8 mouse cellular contexts compared by ENCODE assay signal in the genomic region with DNA sequence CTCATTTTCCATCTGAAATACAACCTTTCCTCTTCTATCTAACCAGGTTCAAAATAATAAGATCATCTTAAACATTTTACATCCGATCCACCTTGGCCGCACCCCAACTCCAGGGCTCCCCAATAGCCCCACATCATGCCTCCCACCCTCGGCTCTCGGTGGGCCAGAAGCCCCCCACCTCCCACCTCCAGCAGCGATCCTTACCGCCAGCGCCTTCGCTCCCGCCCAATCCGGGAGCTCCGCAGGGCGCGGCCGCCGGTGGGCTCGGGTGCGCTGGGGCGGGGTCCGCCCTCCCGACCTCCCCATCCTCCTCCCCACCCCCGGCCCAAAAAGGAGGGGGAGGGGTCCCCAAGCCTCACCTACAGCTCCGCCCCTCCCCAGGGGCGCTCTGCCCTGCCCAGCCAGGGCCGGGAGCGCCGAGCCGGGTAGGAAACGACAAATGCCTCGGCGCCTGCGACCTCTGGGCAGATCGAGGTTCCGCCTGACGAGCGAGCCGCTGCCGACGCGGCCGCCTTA. TPM values are rescaled to one million over a fixed set of nuclear protein-coding genes. Genes with fewer than 3 reads are reported as not detected.
A peak's percentile ranks its signal among the peaks of the same experiment; 100 is the strongest.
DNase-seq lines count a peak whose midpoint lies in the region; ATAC-seq and TF ChIP-seq lines count a peak whose summit lies in the region.

No protein-coding gene starts in this region.

- peak overlapping the region; percentile 80 for H3K9ac ChIP-seq in limb, embryonic 12.5 days (replicated peaks)
- H3K9ac ChIP-seq in stomach, embryonic 14.5 days (replicated peaks; ENCODE audit: low read depth, low read length): peak overlapping the region; percentile 84

- no peak; the same call in 1 of the 2 replicates for TF ChIP-seq CTCF in left cerebral cortex, adult 2 months (IDR thresholded peaks at IDR 0.05)

- WGBS in limb, embryonic 12.5 days: under 1% methylated on average over 38 of the region's 40 CpGs
- under 1% methylated on average over 40 of the region's 40 CpGs for WGBS in stomach, embryonic 14.5 days

- DNase-seq in left cerebral cortex, adult 2 months (ENCODE audit: extremely low spot score in 1 of 2, low spot score in 2 of 2): no peak
- DNase-seq in left cerebral cortex, adult 9 months (ENCODE audit: low spot score in 2 of 2): no peak
- DNase-seq in WW6 (ENCODE audit: low read depth, low spot score): peak; percentile 72
- DNase-seq in thymus, postnatal 4 days: no peak
- no peak for DNase-seq in cerebellum, postnatal 4 days (ENCODE audit: low spot score in 2 of 2)

- H3K4me1 ChIP-seq in erythroblast, embryonic 14.5 days (ENCODE audit: control insufficient read depth): peaks cover 27% of the 10 kb centered on the region
- H3K4me1 ChIP-seq in limb, embryonic 12.5 days (replicated peaks): peaks cover 18% of the 10 kb centered on the region
- H3K4me1 ChIP-seq in stomach, embryonic 14.5 days (ENCODE audit: control insufficient read depth, insufficient read depth, low read length): peaks cover 6% of the 10 kb centered on the region; the same call in 1 of the 2 replicates

- peak; percentile 24 for ATAC-seq in limb, embryonic 12.5 days (ENCODE audit: insufficient number of reproducible peaks, insufficient read depth, low FRiP score, low TSS enrichment, low read depth)
- ATAC-seq in stomach, embryonic 14.5 days (ENCODE audit: insufficient number of reproducible peaks, insufficient read depth, low FRiP score, low read depth): peak; percentile 28; the same call in 1 of the 2 replicates

- peak overlapping the region; percentile 99 for H3K4me3 ChIP-seq in left cerebral cortex, adult 2 months
- peak overlapping the region; percentile 86 for H3K4me3 ChIP-seq in erythroblast, embryonic 14.5 days (replicated peaks)
- H3K4me3 ChIP-seq in limb, embryonic 12.5 days (replicated peaks): peak overlapping the region; percentile 88
- peak overlapping the region; percentile 88 for H3K4me3 ChIP-seq in stomach, embryonic 14.5 days (ENCODE audit: low read depth, low read length)

- peak overlapping the region; percentile 64 for H3K4me2 ChIP-seq in limb, embryonic 12.5 days
- H3K4me2 ChIP-seq in stomach, embryonic 14.5 days (replicated peaks; ENCODE audit: low read depth, low read length): peak overlapping the region; percentile 67

- intact Hi-C loops in left cerebral cortex, adult 2 months (cut with DNase I): loop anchor here (1.0 to 5.0 kb wide), 5 partner anchors 17 to 360 kb away; a partner anchor contains a TSS

- H3K9me3 ChIP-seq in erythroblast, embryonic 14.5 days (ENCODE audit: control insufficient read depth, low read length): no peaks in the 10 kb centered on the region
- no peaks in the 10 kb centered on the region for H3K9me3 ChIP-seq in limb, embryonic 12.5 days
- H3K9me3 ChIP-seq in stomach, embryonic 14.5 days (ENCODE audit: control insufficient read depth, low read depth, low read length): no peaks in the 10 kb centered on the region

- no peaks in the 10 kb centered on the region for H3K36me3 ChIP-seq in erythroblast, embryonic 14.5 days (ENCODE audit: control insufficient read depth)
- H3K36me3 ChIP-seq in limb, embryonic 12.5 days: no peaks in the 10 kb centered on the region
- H3K36me3 ChIP-seq in stomach, embryonic 14.5 days (ENCODE audit: control insufficient read depth, insufficient read depth, low read length): no peaks in the 10 kb centered on the region

- H3K27me3 ChIP-seq in erythroblast, embryonic 14.5 days (ENCODE audit: control insufficient read depth): no peaks in the 10 kb centered on the region
- H3K27me3 ChIP-seq in limb, embryonic 12.5 days: no peaks in the 10 kb centered on the region
- H3K27me3 ChIP-seq in stomach, embryonic 14.5 days (ENCODE audit: control insufficient read depth, insufficient read depth, low read length): no peaks in the 10 kb centered on the region

- H3K27ac ChIP-seq in left cerebral cortex, adult 2 months: peak overlapping the region; percentile 96
- peak overlapping the region; percentile 97 for H3K27ac ChIP-seq in limb, embryonic 12.5 days
- H3K27ac ChIP-seq in stomach, embryonic 14.5 days (ENCODE audit: low read length): peak overlapping the region; percentile 77

RNA-seq across cellular contexts. Expression of a gene that starts 0.4 kb away (rescaled TPM):
- 10 to 100 TPM; 47.4 to 49.2 TPM for total RNA-seq in left cerebral cortex, adult 2 months (2021)
- 0.15 and 0.17 TPM in 2 replicates for polyA plus RNA-seq in erythroblast, embryonic 14.5 days (2012)
- polyA plus RNA-seq in limb, embryonic 12.5 days (2016; fragmentation: Nextera tagmentation; extraction: Ambion mirVana): 31.2 and 34.6 TPM in 2 replicates
- polyA plus RNA-seq in stomach, embryonic 14.5 days (2014; fragmentation: Nextera tagmentation; extraction: Ambion mirVana): 27.5 and 28.6 TPM in 2 replicates

RNA-seq across cellular contexts. Expression of a gene that starts 54.9 kb away (rescaled TPM):
- total RNA-seq in left cerebral cortex, adult 2 months (2021): 10 to 100 TPM; 41.2 to 45.0 TPM
- polyA plus RNA-seq in erythroblast, embryonic 14.5 days (2012): 2.0 and 2.1 TPM in 2 replicates
- 25.7 and 27.9 TPM in 2 replicates for polyA plus RNA-seq in limb, embryonic 12.5 days (2016; fragmentation: Nextera tagmentation; extraction: Ambion mirVana)
- polyA plus RNA-seq in stomach, embryonic 14.5 days (2014; fragmentation: Nextera tagmentation; extraction: Ambion mirVana): 24.2 and 27.3 TPM in 2 replicates

Comparison
In these comparisons a context has a peak if more than half of its experiments do, and no peak if none do; other contexts are left out.
1. RNA of a gene that starts 0.4 kb away (polyA plus RNA-seq): 31.2 to 34.6 TPM in limb, embryonic 12.5 days and 27.5 to 28.6 TPM in stomach, embryonic 14.5 days; 0.15 to 0.17 TPM in erythroblast, embryonic 14.5 days; every median in the first group is over 10 times any median in the second.
2. Peak in every context shown above with its lines, with median percentiles within 50 percentile points of each other: H3K27ac ChIP-seq and H3K4me3 ChIP-seq.